Mouse (Mus musculus): ENCODE data around the gene U2af2.

DNA sequence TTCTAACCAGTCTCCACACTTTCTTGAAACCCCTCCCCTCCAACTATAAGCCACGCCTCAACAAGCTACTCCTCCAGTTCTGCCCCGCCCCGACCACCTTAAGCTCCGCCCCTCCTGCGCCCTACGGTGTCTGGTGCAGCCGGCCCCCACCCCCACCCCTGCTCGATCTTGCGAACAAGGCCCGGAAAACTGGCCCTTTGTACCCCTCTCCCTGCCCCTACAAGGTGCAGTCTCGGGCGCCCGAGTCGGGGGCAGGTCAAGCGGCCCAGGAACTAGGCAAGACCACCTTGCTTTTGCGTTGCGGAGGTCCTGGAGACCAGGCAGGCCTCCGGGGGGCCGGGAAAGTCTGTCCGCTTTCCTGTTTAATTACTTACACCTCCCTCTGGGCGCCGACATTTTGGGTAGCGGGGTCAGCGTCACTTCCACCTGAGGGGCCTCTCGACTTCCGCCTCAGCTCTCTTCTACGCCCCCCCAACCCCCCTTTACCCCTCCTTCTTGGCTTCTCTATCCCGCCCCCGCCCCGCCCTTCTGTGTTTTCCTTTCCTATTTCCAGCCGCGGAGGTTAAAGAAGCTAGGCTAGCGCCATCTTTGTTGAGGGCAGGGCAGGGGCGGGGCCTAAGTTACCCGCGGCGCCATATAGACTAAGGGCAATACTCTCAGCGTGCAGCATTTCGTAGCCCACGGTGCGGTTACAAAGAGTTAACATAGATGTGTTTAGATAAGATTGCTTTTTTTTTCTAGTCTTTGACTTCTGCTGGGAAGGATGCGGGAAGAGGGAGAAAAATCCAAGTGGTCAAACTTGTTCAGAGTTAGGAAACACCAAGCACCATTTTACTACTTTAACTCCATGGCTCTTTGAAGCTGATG is 47.5 kb upstream of the U2af2 start, which contains the start of the genes Zfp524 and Fiz1:
- 0 out of 2 replicates have a peak, but pooled peaks have one; percentile 2 for TF ChIP-seq CTCF (IDR thresholded peaks at IDR 0.05; ENCODE audit: low read depth)
- peak; percentile 88 for TF ChIP-seq EP300 (optimal IDR thresholded peaks at IDR 0.05)
